11 mouse cellular contexts compared by ENCODE assay signal in the genomic region with DNA sequence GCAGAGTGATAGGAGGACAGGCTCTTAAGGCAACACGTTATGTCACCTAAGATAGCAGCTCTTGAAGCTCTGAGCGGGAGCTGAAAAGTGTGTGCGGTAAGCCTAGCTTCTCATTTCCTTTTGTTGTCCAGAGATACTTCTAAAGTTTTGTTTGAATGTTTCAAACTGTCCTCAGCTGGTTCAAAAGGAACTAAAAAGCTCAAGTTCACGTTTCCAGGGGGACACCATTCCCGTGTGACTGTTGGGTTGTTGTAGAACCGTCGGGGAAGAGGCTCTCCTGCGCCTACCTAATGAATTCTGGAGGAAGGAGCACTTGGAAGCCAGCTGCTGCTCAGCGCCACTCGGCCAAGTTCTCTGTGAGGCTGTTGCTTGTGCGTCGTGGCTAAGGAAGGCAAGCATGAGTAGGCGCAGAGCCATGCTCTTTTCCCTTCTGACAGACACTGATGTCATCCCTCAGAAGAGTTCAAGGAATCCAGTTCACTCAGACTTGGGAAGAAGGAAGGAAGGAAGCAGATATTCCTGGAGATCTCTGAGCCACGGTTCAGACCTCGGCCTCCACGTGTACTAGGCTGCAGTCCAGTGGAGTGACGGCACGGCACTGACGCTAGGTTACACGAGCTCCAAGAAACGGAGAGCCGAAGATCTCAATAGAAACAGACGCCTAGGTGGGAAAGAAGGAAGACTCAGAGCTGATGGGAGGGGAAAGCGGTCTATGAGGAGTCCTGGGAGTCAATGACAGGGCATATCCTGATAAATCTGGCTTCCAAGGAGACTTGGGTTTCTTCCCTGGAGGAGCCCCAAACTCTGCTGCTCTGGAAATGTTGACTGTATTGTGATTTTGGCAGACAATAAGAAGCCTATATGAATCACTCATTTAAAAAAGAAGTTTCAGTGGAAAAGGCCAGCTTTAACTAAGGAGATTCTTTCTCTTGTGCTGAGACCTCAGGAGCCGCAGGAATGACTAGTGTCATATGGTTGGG. TPM values are rescaled to one million over a fixed set of nuclear protein-coding genes. Genes with fewer than 3 reads are reported as not detected.
DNase-seq lines count a peak whose midpoint lies in the region; ATAC-seq lines count a peak whose summit lies in the region.
"Had no signal": no experiment of that assay in that cellular context is flagged by ENCODE, and none has a peak within 500 bp of the region (broad histone marks: within the 10 kb centered on the region; RNA-seq: fewer than 3 reads in every experiment).

No protein-coding gene starts in this region.

- WGBS in embryonic facial prominence, embryonic 15.5 days: 74% methylated on average over 25 of the region's 25 CpGs
- WGBS in heart, embryonic 15.5 days: 53% methylated on average over 25 of the region's 25 CpGs
- WGBS in forebrain, embryonic 11.5 days: 89% methylated on average over 25 of the region's 25 CpGs

- H3K27me3 ChIP-seq in embryonic facial prominence, embryonic 15.5 days: no peaks in the 10 kb centered on the region
- no peaks in the 10 kb centered on the region for H3K27me3 ChIP-seq in heart, embryonic 15.5 days
- no peaks in the 10 kb centered on the region for H3K27me3 ChIP-seq in forebrain, embryonic 11.5 days (ENCODE audit: control insufficient read depth, insufficient read depth, low read length)
- H3K27me3 ChIP-seq: forebrain, embryonic 13.5 days had no signal

- DNase-seq in heart, adult 11 months: peak; percentile 92
- no peak for DNase-seq in heart, adult 8-10 months (ENCODE audit: low spot score)
- DNase-seq in 3T3-L1 (ENCODE audit: low read depth, low spot score): peak; percentile 96
- no peak for DNase-seq in adrenal gland, postnatal 4 days (ENCODE audit: low spot score in 2 of 2)
- no peak for DNase-seq in cerebellum, postnatal 36 days
- DNase-seq in forebrain, embryonic 11.5 days (ENCODE audit: low spot score): no peak
- DNase-seq: cerebellum, adult 11-12 months had no signal

- H3K36me3 ChIP-seq in embryonic facial prominence, embryonic 15.5 days: no peaks in the 10 kb centered on the region
- H3K36me3 ChIP-seq in heart, embryonic 15.5 days: no peaks in the 10 kb centered on the region
- H3K36me3 ChIP-seq in forebrain, embryonic 11.5 days (ENCODE audit: control insufficient read depth, insufficient read depth, low read length): no peaks in the 10 kb centered on the region
- H3K36me3 ChIP-seq: liver, embryonic 12.5 days had no signal

- H3K27ac ChIP-seq in embryonic facial prominence, embryonic 15.5 days (replicated peaks): peak overlapping the region; percentile 39; the same call in 1 of the 2 replicates
- H3K27ac ChIP-seq in heart, embryonic 15.5 days: peak overlapping the region; percentile 30
- no peak overlapping the region for H3K27ac ChIP-seq in forebrain, embryonic 11.5 days (ENCODE audit: low read depth, low read length)
- H3K27ac ChIP-seq: forebrain, embryonic 13.5 days; liver, embryonic 12.5 days had no signal

- peaks cover 13% of the 10 kb centered on the region; the same call in 1 of the 2 replicates for H3K4me1 ChIP-seq in embryonic facial prominence, embryonic 15.5 days
- peaks cover 34% of the 10 kb centered on the region for H3K4me1 ChIP-seq in heart, embryonic 15.5 days (replicated peaks)
- H3K4me1 ChIP-seq in forebrain, embryonic 11.5 days (replicated peaks; ENCODE audit: control insufficient read depth, insufficient read depth, low read length): no peaks in the 10 kb centered on the region
- H3K4me1 ChIP-seq: liver, embryonic 12.5 days had no signal

- no peak overlapping the region for H3K4me2 ChIP-seq in embryonic facial prominence, embryonic 15.5 days (replicated peaks)
- 0 out of 2 replicates have a peak overlapping the region, but pooled peaks have one; percentile 14 for H3K4me2 ChIP-seq in heart, embryonic 15.5 days
- no peak overlapping the region for H3K4me2 ChIP-seq in forebrain, embryonic 11.5 days (ENCODE audit: low read depth, low read length, severe bottlenecking)
- H3K4me2 ChIP-seq: forebrain, embryonic 13.5 days; liver, embryonic 12.5 days had no signal

- H3K9ac ChIP-seq in embryonic facial prominence, embryonic 15.5 days: no peak overlapping the region
- H3K9ac ChIP-seq in heart, embryonic 15.5 days: no peak overlapping the region
- H3K9ac ChIP-seq in forebrain, embryonic 11.5 days (ENCODE audit: low read length): no peak overlapping the region
- H3K9ac ChIP-seq: forebrain, embryonic 13.5 days; liver, embryonic 12.5 days had no signal

- ATAC-seq in embryonic facial prominence, embryonic 15.5 days (ENCODE audit: insufficient number of reproducible peaks, low FRiP score, low TSS enrichment, low read depth): peak; percentile 47; the same call in 1 of the 2 replicates
- ATAC-seq in heart, embryonic 15.5 days (replicated peaks; ENCODE audit: insufficient number of reproducible peaks, insufficient read depth, low FRiP score, low read depth): peak; percentile 50; the same call in 1 of the 2 replicates
- no peak for ATAC-seq in forebrain, embryonic 11.5 days (replicated peaks; ENCODE audit: low FRiP score)
- ATAC-seq: forebrain, embryonic 13.5 days; liver, embryonic 12.5 days had no signal

- H3K4me3 ChIP-seq in embryonic facial prominence, embryonic 15.5 days (replicated peaks): no peak overlapping the region
- no peak overlapping the region for H3K4me3 ChIP-seq in heart, embryonic 15.5 days
- no peak overlapping the region for H3K4me3 ChIP-seq in forebrain, embryonic 11.5 days (ENCODE audit: low read depth, low read length)
- H3K4me3 ChIP-seq: forebrain, embryonic 13.5 days; liver, embryonic 12.5 days had no signal

- H3K9me3 ChIP-seq in embryonic facial prominence, embryonic 15.5 days (replicated peaks): no peaks in the 10 kb centered on the region
- H3K9me3 ChIP-seq in heart, embryonic 15.5 days (replicated peaks): no peaks in the 10 kb centered on the region
- no peaks in the 10 kb centered on the region for H3K9me3 ChIP-seq in forebrain, embryonic 11.5 days (ENCODE audit: control insufficient read depth, low read length)
- H3K9me3 ChIP-seq: forebrain, embryonic 13.5 days; liver, embryonic 12.5 days had no signal

RNA-seq across cellular contexts. Expression of a gene that starts 8.7 kb away (rescaled TPM):
- 100 to 1,000 TPM; 121 to 157 (median 140) TPM for total RNA-seq in heart, adult 8-10 months (2022)
- polyA plus RNA-seq in embryonic facial prominence, embryonic 15.5 days (2015; fragmentation: Nextera tagmentation; extraction: Ambion mirVana): 23.3 and 25.6 TPM in 2 replicates
- 16.8 and 18.6 TPM in 2 replicates for polyA plus RNA-seq in heart, embryonic 15.5 days (2015; fragmentation: Nextera tagmentation; extraction: Ambion mirVana)
- total RNA-seq in adrenal gland, postnatal 4 days (2021): 100 to 1,000 TPM; 107 to 121 TPM
- polyA plus RNA-seq in forebrain, embryonic 11.5 days (2014; fragmentation: Nextera tagmentation; extraction: Ambion mirVana): 40.8 and 42.4 TPM in 2 replicates

Comparison
In these comparisons a context has a peak if more than half of its experiments do, and no peak if none do; other contexts are left out.
1. DNase-seq: peak in heart, adult 11 months (single experiment) and 3T3-L1 (single experiment); none in heart, adult 8-10 months (single experiment), adrenal gland, postnatal 4 days (0 of 2), cerebellum, postnatal 36 days (0 of 2) and forebrain, embryonic 11.5 days (single experiment).